Mouse (Mus musculus) intestine, embryonic 15.5 days (tissue): ENCODE results near the gene Ppp1ca. TPM values are rescaled to one million over a fixed set of nuclear protein-coding genes. Genes with fewer than 3 reads are reported as not detected.
A peak's percentile ranks its signal among the peaks of the same experiment; 100 is the strongest.

ENCODE experiments used
- ATAC-seq: fragments of 200-750 bp; cut with Nextera tagmentation; 2 replicates; pipeline ENCODE4 v1.8.0; 2017; ENCODE audit warnings: moderate TSS enrichment, moderate library complexity
- H3K27ac ChIP-seq: fragments of 300-500 bp; sonication (generic); 2 replicates; pipeline ENCODE4 v1.5.1; 2015; ENCODE audit warnings: mild to moderate bottlenecking, inconsistent platforms
- H3K27me3 ChIP-seq: fragments of 300-500 bp; sonication (generic); replicated peaks from 2 replicates; pipeline ENCODE4 v1.6.1; 2015; ENCODE audit warnings: inconsistent platforms
- H3K36me3 ChIP-seq: fragments of 300-500 bp; sonication (generic); 2 replicates; pipeline ENCODE4 v1.6.1; 2015; ENCODE audit warnings: inconsistent platforms
- H3K4me1 ChIP-seq: fragments of 300-500 bp; sonication (generic); replicated peaks from 2 replicates; pipeline ENCODE4 v1.6.1; 2015; ENCODE audit warnings: inconsistent platforms
- H3K4me2 ChIP-seq: fragments of 300-500 bp; sonication (generic); replicated peaks from 2 replicates; pipeline ENCODE4 v1.6.1; 2015; ENCODE audit warnings: mild to moderate bottlenecking, inconsistent platforms
- H3K4me3 ChIP-seq: fragments of 300-500 bp; sonication (generic); replicated peaks from 2 replicates; pipeline ENCODE4 v1.5.1; 2015; ENCODE audit warnings: inconsistent platforms
- H3K9ac ChIP-seq: fragments of 300-500 bp; sonication (generic); 2 replicates; pipeline ENCODE4 v1.6.1; 2015; ENCODE audit warnings: inconsistent platforms
- H3K9me3 ChIP-seq: fragments of 300-500 bp; sonication (generic); 2 replicates; pipeline ENCODE4 v1.6.1; 2016; ENCODE audit warnings: inconsistent platforms
- WGBS: fragments of 180-500 bp; shearing (Covaris S2); methylation state at CpG from one replicate; pipeline ENCODE4 v1.1.7; 2015; 5-methylcytosine and 5-hydroxymethylcytosine counted together
- polyA plus RNA-seq: library from polyadenylated mRNA; unstranded; fragments of >200 nt; fragmentation: Nextera tagmentation; extraction: Ambion mirVana; gene quantifications from 2 replicates; pipeline ENCODE4 v1.2.1, GENCODE M21; 2015

Ppp1ca gene
- 757 and 779 TPM in 2 replicates for polyA plus RNA-seq

DNA sequence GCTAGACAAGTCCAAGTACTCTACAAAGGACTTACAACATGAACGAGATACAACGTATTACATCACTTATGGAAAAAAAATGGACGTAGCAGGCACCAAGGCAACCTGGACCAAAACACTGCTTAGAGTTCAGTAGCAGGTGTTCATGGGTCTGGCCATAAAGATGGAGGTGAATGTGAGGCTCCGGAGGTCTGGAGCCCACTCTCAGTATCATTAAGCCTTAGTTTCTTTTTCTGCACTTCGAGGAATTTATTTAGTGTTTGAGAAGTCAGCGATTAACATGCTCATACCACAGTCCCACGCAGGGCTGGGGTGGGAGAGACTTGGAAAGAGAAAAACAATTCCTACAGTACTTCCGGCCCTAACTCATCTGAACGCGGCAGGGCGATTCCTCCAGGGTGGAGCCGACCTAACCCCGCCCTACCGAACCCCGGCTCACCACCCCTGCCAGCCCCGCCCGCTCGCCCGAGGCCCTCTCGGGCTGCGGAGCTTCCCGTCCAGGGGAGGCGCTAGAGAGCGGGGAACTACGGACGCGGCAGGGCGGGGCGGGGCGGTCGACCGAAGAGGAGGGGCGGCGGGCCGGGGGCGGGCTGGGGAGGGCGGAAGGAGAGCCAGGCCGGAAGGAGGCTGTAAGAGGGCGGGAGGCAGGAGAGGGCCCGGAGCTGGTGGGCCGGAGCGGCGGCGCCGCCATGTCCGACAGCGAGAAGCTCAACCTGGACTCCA lies at the start of gene Ppp1ca:
Gene Ppp1ca (plus strand): TSS at position 538 of the 723 bp plus-strand sequence.
- no peaks in the 10 kb centered on the region for H3K27me3 ChIP-seq
- peak; percentile 95 for ATAC-seq
- H3K9me3 ChIP-seq: no peaks in the 10 kb centered on the region
- H3K4me3 ChIP-seq: peak within 1 kb of the TSS; percentile 87
- peaks cover 23% of the 10 kb centered on the region for H3K36me3 ChIP-seq
- peak within 1 kb of the TSS; percentile 96 for H3K27ac ChIP-seq
- H3K4me1 ChIP-seq: peaks cover 37% of the 10 kb centered on the region
- H3K4me2 ChIP-seq: peak within 1 kb of the TSS; percentile 74
- H3K9ac ChIP-seq: peak within 1 kb of the TSS; percentile 98
- 2% methylated on average over 43 of the region's 47 CpGs for WGBS

DNA sequence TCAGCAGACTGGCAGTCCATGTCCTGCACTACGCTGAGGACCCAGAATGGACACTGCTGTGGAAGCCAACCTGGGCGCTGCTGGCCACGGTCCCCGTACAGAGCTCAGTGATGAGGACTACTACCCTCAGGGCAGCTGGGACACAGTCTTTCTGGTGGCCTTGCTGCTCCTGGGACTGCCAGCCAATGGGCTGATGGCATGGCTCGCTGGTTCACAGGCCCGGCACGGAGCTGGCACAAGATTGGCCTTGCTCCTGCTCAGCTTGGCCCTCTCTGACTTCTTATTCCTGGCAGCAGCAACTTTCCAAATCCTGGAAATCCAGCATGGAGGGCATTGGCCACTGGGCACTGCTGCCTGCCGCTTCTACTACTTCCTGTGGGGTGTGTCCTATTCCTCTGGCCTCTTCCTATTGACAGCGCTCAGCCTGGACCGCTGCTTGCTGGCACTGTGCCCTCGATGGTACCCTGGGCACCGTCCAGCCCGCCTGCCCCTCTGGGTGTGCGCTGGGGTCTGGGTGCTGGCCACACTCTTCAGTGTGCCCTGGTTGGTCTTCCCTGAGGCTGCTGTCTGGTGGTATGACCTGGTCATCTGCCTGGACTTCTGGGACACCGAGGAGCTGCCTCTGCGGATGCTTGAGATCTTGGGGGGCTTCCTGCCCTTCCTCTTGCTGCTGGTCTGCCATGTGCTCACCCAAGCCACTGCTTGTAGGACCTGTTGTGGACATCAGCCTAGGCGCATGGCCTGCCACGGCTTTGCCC lies 49.3 kb upstream of the Ppp1ca start:
- H3K4me3 ChIP-seq: no peak overlapping the region
- no peaks in the 10 kb centered on the region for H3K9me3 ChIP-seq
- peaks cover 2% of the 10 kb centered on the region; the same call in 1 of the 2 replicates for H3K4me1 ChIP-seq
- H3K36me3 ChIP-seq: no peaks in the 10 kb centered on the region
- H3K27ac ChIP-seq: no peak overlapping the region
- ATAC-seq: no peak
- 86% methylated on average over 18 of the region's 18 CpGs for WGBS
- H3K9ac ChIP-seq: no peak overlapping the region
- H3K27me3 ChIP-seq: no peaks in the 10 kb centered on the region
- H3K4me2 ChIP-seq: no peak overlapping the region

GRCm38 (mm10) chr19:4143759-4144268 lies 48.1 kb upstream of the Ppp1ca start, which contains the start of gene Cabp4:
TSS of gene Cabp4 (minus strand) at chr19:4144033.
- Histone ChIP-seq H3K36me3 (no peaks in the 10 kb centered on the region), H3K4me3 (no peak within 1 kb of the TSS), H3K27ac (no peak within 1 kb of the TSS), H3K4me1 (peaks cover 6% of the 10 kb centered on the region), H3K4me2 (no peak within 1 kb of the TSS), H3K9me3 (no peaks in the 10 kb centered on the region), H3K9ac (no peak within 1 kb of the TSS), H3K27me3 (no peaks in the 10 kb centered on the region)
- ATAC-seq: no peak
- WGBS: 86% methylated on average over 7 of the region's 7 CpGs

- Histone ChIP-seq H3K36me3 (no peaks in the 10 kb centered on the region), H3K9ac (no peak overlapping the region), H3K4me1 (peaks cover 15% of the 10 kb centered on the region), H3K4me3 (no peak overlapping the region), H3K4me2 (no peak overlapping the region), H3K9me3 (no peaks in the 10 kb centered on the region), H3K27ac (no peak overlapping the region), H3K27me3 (no peaks in the 10 kb centered on the region)
- ATAC-seq: no peak
- 76% methylated on average over 16 of the region's 16 CpGs for WGBS
Measured at GRCm38 (mm10) chr19:4144550-4145498, 47.0 kb upstream of the Ppp1ca start.

GRCm38 (mm10) chr19:4145936-4146335 lies 45.9 kb upstream of the Ppp1ca start:
- H3K4me1 ChIP-seq: peaks cover 18% of the 10 kb centered on the region
- H3K9me3 ChIP-seq: no peaks in the 10 kb centered on the region
- no peak overlapping the region for H3K4me3 ChIP-seq
- no peak for ATAC-seq
- WGBS: 86% methylated on average over 5 of the region's 5 CpGs
- H3K27me3 ChIP-seq: no peaks in the 10 kb centered on the region
- no peak overlapping the region for H3K27ac ChIP-seq
- peaks cover 4% of the 10 kb centered on the region; the same call in 1 of the 2 replicates for H3K36me3 ChIP-seq
- H3K4me2 ChIP-seq: no peak overlapping the region
- no peak overlapping the region for H3K9ac ChIP-seq

DNA sequence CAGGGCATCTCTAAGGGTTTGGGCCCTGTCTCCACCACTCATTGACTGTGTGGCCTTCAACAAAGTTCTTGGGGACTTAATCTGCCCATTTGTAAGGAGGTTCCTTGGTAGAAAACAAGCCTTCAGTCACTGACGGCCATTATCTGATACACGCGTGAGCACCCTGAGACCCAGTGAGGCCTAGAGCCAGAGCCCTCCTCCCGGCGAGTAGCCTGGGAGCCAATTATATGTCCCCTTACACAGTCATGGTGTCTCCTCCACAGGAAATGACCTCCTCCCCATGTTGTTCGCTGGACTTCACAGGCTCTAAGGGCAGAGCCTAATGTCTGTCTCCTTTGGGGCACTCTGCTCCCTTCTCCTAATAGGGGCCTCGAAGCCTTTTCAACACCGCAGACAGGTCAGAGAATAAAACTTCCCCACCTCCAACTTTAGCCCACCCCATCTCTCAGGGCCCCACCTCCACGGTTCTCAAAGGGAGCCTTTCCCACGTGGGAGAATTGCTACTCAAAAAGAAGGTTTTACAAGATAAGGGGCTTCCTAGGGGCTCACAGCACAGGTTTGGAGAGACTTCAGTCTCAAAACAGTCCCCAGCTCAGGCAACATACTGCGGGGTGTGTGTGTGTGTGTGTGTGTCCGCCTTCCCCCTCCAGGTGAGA lies 45.4 kb upstream of the Ppp1ca start:
- Histone ChIP-seq H3K9me3 (no peaks in the 10 kb centered on the region), H3K4me1 (peaks cover 18% of the 10 kb centered on the region), H3K27ac (no peak overlapping the region), H3K27me3 (no peaks in the 10 kb centered on the region), H3K9ac (no peak overlapping the region), H3K4me2 (no peak overlapping the region), H3K4me3 (no peak overlapping the region), H3K36me3 (peaks cover 7% of the 10 kb centered on the region; the same call in 1 of the 2 replicates)
- WGBS: 65% methylated on average over 12 of the region's 12 CpGs
- no peak for ATAC-seq

- Histone ChIP-seq H3K4me3 (no peak overlapping the region), H3K9me3 (no peaks in the 10 kb centered on the region), H3K4me1 (peaks cover 18% of the 10 kb centered on the region), H3K27me3 (no peaks in the 10 kb centered on the region), H3K36me3 (peaks cover 7% of the 10 kb centered on the region; the same call in 1 of the 2 replicates), H3K9ac (no peak overlapping the region), H3K27ac (no peak overlapping the region), H3K4me2 (no peak overlapping the region)
- 63% methylated on average over 3 of the region's 3 CpGs for WGBS
- ATAC-seq: no peak
Measured at GRCm38 (mm10) chr19:4147022-4147405, 44.9 kb upstream of the Ppp1ca start.

DNA sequence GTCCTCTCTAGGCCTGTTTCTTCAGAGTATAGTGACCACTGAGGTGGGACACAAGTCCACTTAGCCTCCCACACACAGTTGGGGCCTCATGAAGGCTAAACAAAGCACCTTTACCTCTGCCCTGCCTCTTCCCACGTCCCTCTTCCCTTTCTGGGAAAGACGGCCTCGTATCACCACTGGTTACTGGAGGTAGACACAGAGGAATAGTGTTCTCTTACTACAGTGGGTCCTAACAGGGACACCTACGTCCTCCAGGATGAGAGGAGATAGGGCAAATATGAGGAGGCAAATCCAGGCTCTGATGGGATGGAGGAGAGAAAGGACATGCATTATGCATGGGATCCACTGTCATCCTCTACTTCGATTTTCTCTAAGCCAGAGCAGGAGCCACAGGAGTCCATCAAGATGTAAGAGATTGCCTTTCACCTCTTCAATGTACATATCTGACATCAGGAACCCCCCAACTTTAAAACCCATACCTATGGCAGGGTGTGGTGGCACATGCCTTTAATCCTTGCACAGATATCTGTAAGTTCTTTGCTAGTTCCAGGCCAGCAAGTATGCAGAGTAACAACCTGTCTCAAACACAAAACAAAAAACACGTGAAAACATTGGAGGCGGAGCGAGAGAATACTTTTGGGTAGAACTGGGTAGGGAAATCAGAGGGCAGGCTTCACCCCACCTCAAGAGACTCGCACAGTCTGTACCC lies 43.9 kb upstream of the Ppp1ca start:
- peak overlapping the region; percentile 82 for H3K4me2 ChIP-seq
- H3K9me3 ChIP-seq: no peaks in the 10 kb centered on the region
- H3K36me3 ChIP-seq: peaks cover 9% of the 10 kb centered on the region; the same call in 1 of the 2 replicates
- H3K4me1 ChIP-seq: peaks cover 18% of the 10 kb centered on the region
- peak overlapping the region; percentile 91 for H3K9ac ChIP-seq
- no peak overlapping the region for H3K27ac ChIP-seq
- H3K27me3 ChIP-seq: no peaks in the 10 kb centered on the region
- 41% methylated on average over 9 of the region's 9 CpGs for WGBS
- peak; percentile 44; the same call in 1 of the 2 replicates for ATAC-seq
- peak overlapping the region; percentile 91 for H3K4me3 ChIP-seq

- WGBS: under 1% methylated on average over 31 of the region's 33 CpGs
- Histone ChIP-seq H3K9me3 (no peaks in the 10 kb centered on the region), H3K4me3 (peak within 1 kb of the TSS; percentile 91), H3K4me2 (peak within 1 kb of the TSS; percentile 82), H3K27me3 (no peaks in the 10 kb centered on the region), H3K9ac (peak within 1 kb of the TSS; percentile 91), H3K36me3 (peaks cover 9% of the 10 kb centered on the region), H3K27ac (peak within 1 kb of the TSS; percentile 72), H3K4me1 (peaks cover 18% of the 10 kb centered on the region)
- peak; percentile 96 for ATAC-seq
Measured at GRCm38 (mm10) chr19:4148491-4148806, 43.4 kb upstream of the Ppp1ca start, which contains the start of gene Coro1b. TSS of gene Coro1b (plus strand) at chr19:4148619.

DNA sequence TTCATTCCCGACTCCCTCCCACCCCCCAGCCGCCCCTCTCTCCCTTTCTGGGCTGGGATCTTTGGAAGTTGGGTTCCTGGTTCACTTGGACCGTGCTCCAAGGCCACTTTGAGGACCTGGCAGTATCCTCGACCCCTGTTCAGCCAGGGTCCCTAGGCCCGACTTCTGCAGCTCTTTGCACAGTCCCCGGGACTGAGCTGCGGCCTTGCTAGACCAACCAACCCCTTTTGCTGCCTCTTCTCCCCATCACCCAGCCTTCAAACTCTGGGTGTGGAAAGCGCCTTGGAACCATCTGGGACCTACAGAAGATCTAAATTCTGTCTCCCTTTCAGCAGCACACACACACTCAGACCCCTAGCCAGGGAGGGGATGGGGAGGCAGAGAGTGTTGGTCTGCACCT lies 43.0 kb upstream of the Ppp1ca start:
- under 1% methylated on average over 7 of the region's 8 CpGs for WGBS

GRCm38 (mm10) chr19:4149283-4149682 lies 42.6 kb upstream of the Ppp1ca start:
- Histone ChIP-seq H3K4me3 (peak overlapping the region; percentile 91), H3K4me2 (peak overlapping the region; percentile 82), H3K27me3 (no peaks in the 10 kb centered on the region), H3K9ac (peak overlapping the region; percentile 91), H3K27ac (no peak overlapping the region; the same call in 1 of the 2 replicates), H3K9me3 (no peaks in the 10 kb centered on the region), H3K4me1 (peaks cover 18% of the 10 kb centered on the region), H3K36me3 (peaks cover 9% of the 10 kb centered on the region)
- 79% methylated on average over 11 of the region's 11 CpGs for WGBS
- ATAC-seq: 0 out of 2 replicates have a peak, but pooled peaks have one; percentile 5

More for the DNA sequence above, 43.0 kb upstream of the Ppp1ca start:
- Histone ChIP-seq H3K36me3 (peaks cover 9% of the 10 kb centered on the region), H3K4me2 (peak overlapping the region; percentile 82), H3K4me1 (peaks cover 18% of the 10 kb centered on the region), H3K27me3 (no peaks in the 10 kb centered on the region), H3K27ac (peak overlapping the region; percentile 72), H3K9me3 (no peaks in the 10 kb centered on the region), H3K9ac (peak overlapping the region; percentile 91), H3K4me3 (peak overlapping the region; percentile 91)
- ATAC-seq: peak; percentile 55; the same call in 1 of the 2 replicates
